Mouse (Mus musculus) stomach, embryonic 14.5 days (tissue): ENCODE measurements at regions not wholly inside any gene's neighbourhood (a gene's known extent, or its start where the extent isn't known, plus 50 kb on each side); places are given as distances from the start of the nearest gene placed in this dataset.

Source experiments
- ATAC-seq: fragments of 200-750 bp; cut with Nextera tagmentation; 2 replicates; pipeline ENCODE4 v1.8.0; 2017; ENCODE audit warnings: low read depth, moderate TSS enrichment; ENCODE audit not compliant: insufficient number of reproducible peaks, insufficient read depth, low FRiP score
- H3K27ac ChIP-seq: fragments of 300-500 bp; sonication (generic); 2 replicates; pipeline ENCODE4 v1.5.1; 2014; ENCODE audit warnings: mild to moderate bottlenecking, low read length, moderate library complexity, mixed read lengths
- H3K27me3 ChIP-seq: fragments of 300-500 bp; sonication (generic); 2 replicates; pipeline ENCODE4 v1.6.1; 2014; ENCODE audit warnings: low read length, control low read depth, mixed read lengths; ENCODE audit not compliant: control insufficient read depth, insufficient read depth
- H3K36me3 ChIP-seq: fragments of 300-500 bp; sonication (generic); 2 replicates; pipeline ENCODE4 v1.6.1; 2014; ENCODE audit warnings: mild to moderate bottlenecking, control low read depth, low read length, moderate library complexity, mixed read lengths; ENCODE audit not compliant: control insufficient read depth, insufficient read depth
- H3K4me1 ChIP-seq: fragments of 300-500 bp; sonication (generic); 2 replicates; pipeline ENCODE4 v1.6.1; 2014; ENCODE audit warnings: low read length, control low read depth, mixed read lengths; ENCODE audit not compliant: control insufficient read depth, insufficient read depth
- H3K4me2 ChIP-seq: fragments of 300-500 bp; sonication (generic); replicated peaks from 2 replicates; pipeline ENCODE4 v1.6.1; 2014; ENCODE audit warnings: low read depth, low read length, control low read depth
- H3K4me3 ChIP-seq: fragments of 300-500 bp; sonication (generic); 2 replicates; pipeline ENCODE4 v1.5.1; 2014; ENCODE audit warnings: low read depth, low read length, control low read depth
- H3K9ac ChIP-seq: fragments of 300-500 bp; sonication (generic); replicated peaks from 2 replicates; pipeline ENCODE4 v1.6.1; 2014; ENCODE audit warnings: low read depth, mild to moderate bottlenecking, control low read depth, low read length, moderate library complexity, mixed read lengths
- H3K9me3 ChIP-seq: fragments of 300-500 bp; sonication (generic); 2 replicates; pipeline ENCODE4 v1.6.1; 2016; ENCODE audit warnings: low read depth, low read length, control low read depth; ENCODE audit not compliant: control insufficient read depth
- WGBS: fragments of 180-500 bp; shearing (Covaris S2); extraction: QIAGEN DNeasy Blood & Tissue Kit; methylation state at CpG from one replicate; pipeline ENCODE4 v1.1.7; 2014; 5-methylcytosine and 5-hydroxymethylcytosine counted together

DNA sequence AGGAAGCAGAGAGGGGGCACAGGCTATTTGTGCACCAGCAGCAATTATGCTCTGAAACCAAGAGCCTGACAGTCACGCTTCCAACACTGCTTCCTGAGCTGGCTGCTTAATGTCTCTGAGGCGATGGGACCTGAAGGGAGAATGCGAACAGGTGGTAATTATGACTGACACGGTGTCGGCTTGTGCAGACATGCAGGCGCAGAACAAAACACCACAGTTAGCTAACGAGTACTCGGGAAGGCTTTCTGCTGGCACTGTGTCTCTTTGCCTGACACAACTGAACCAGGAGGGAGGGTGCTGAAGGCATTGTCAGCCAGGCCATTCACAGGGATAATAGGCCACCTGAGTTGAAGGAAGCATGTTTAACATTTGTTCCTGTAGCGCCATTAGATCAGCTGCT lies 635.6 kb upstream of the Nox3 start:
- no peaks in the 10 kb centered on the region for H3K36me3 ChIP-seq
- H3K27ac ChIP-seq: no peak overlapping the region
- H3K9me3 ChIP-seq: no peaks in the 10 kb centered on the region
- H3K4me1 ChIP-seq: no peaks in the 10 kb centered on the region
- no peak overlapping the region for H3K4me2 ChIP-seq
- H3K4me3 ChIP-seq: no peak overlapping the region
- no peak overlapping the region for H3K9ac ChIP-seq
- H3K27me3 ChIP-seq: no peaks in the 10 kb centered on the region
- ATAC-seq: no peak
- 66% methylated on average over 9 of the region's 9 CpGs for WGBS

DNA sequence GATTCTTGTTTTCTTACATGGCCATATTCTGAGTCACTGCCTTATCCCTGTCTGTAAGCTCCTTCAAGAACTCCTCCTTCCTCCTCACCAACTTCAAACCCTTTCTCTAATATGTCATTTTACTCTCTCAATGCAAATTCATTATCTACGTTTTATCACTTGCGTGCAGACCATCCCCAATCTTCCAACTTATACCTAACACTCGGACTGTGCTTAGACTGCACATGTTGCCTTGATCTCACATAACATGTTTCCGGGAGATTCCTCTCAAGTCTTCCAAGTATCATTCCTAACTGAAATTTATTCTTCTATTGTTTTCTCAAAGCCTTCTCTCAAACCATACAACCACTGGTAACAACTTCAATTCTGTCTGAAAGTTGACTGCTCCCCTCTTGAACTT lies 637.0 kb upstream of the Nox3 start:
- H3K27ac ChIP-seq: no peak overlapping the region
- no peaks in the 10 kb centered on the region for H3K4me1 ChIP-seq
- no peak overlapping the region for H3K4me3 ChIP-seq
- no peak overlapping the region for H3K9ac ChIP-seq
- WGBS: 93% methylated on average over 4 of the region's 4 CpGs
- no peak for ATAC-seq
- no peaks in the 10 kb centered on the region for H3K9me3 ChIP-seq
- H3K4me2 ChIP-seq: no peak overlapping the region
- H3K27me3 ChIP-seq: no peaks in the 10 kb centered on the region
- no peaks in the 10 kb centered on the region for H3K36me3 ChIP-seq

DNA sequence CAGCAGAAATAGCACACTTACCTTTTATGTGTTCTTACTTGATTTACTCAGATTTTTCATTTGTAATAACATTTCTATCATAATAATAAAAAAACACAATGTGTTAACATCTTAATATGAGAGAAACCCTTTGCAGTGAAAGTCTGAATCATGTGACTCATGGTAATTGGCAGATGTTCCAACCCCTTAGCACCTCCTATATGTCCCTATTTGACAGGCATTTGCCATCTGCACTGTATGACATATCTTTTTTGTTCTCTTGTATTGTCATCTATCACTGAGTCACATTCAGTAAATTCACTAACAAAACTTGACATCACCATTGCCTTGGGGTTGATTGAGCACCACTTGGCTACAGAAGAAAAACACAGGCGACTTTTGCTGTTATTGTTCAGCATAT lies 641.1 kb upstream of the Arid1b start:
- Histone ChIP-seq H3K27me3 (no peaks in the 10 kb centered on the region), H3K4me3 (no peak overlapping the region), H3K9me3 (no peaks in the 10 kb centered on the region), H3K36me3 (no peaks in the 10 kb centered on the region), H3K9ac (no peak overlapping the region), H3K27ac (no peak overlapping the region), H3K4me2 (no peak overlapping the region), H3K4me1 (no peaks in the 10 kb centered on the region)
- WGBS: 42% methylated on average over 1 of the region's 1 CpGs
- no peak for ATAC-seq

DNA sequence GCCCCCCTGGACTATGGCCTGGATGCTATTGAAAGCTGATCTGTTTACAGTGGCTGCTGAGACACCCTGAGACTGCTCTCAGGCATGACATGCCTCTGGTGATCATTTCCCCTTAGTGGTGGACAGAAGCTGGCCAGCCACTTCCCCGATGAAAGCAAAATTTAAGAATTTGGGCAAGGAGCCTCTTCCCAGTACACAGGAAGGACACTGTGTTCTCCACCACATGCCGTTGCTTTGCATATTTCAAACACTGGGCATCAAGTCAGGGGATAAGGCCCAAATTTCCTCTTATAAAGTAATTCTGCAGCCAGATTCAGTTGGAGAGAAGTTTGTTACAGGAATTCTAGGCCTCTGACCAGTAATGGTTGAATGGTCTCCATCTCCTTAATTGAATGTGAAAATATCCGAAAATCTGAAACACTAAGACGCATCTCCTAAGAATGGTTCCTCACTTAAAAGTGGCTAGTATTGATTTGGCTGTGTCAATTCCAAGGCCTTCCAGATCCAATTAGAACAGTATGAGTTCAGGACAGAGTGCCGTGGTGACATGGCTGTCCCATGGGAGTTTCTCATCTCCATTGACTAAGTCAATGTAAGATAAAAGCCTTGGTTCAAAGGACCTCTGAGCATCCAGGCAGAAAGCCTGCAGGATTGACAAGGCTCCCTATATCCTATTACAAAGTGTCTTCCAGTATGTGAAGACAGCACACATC lies 638.5 kb upstream of the Arid1b start:
- 90% methylated on average over 5 of the region's 5 CpGs for WGBS
- no peak overlapping the region for H3K27ac ChIP-seq
- H3K36me3 ChIP-seq: no peaks in the 10 kb centered on the region
- ATAC-seq: no peak
- no peaks in the 10 kb centered on the region for H3K4me1 ChIP-seq
- no peak overlapping the region for H3K4me3 ChIP-seq
- H3K9me3 ChIP-seq: no peaks in the 10 kb centered on the region
- no peaks in the 10 kb centered on the region for H3K27me3 ChIP-seq
- H3K9ac ChIP-seq: no peak overlapping the region
- H3K4me2 ChIP-seq: no peak overlapping the region

DNA sequence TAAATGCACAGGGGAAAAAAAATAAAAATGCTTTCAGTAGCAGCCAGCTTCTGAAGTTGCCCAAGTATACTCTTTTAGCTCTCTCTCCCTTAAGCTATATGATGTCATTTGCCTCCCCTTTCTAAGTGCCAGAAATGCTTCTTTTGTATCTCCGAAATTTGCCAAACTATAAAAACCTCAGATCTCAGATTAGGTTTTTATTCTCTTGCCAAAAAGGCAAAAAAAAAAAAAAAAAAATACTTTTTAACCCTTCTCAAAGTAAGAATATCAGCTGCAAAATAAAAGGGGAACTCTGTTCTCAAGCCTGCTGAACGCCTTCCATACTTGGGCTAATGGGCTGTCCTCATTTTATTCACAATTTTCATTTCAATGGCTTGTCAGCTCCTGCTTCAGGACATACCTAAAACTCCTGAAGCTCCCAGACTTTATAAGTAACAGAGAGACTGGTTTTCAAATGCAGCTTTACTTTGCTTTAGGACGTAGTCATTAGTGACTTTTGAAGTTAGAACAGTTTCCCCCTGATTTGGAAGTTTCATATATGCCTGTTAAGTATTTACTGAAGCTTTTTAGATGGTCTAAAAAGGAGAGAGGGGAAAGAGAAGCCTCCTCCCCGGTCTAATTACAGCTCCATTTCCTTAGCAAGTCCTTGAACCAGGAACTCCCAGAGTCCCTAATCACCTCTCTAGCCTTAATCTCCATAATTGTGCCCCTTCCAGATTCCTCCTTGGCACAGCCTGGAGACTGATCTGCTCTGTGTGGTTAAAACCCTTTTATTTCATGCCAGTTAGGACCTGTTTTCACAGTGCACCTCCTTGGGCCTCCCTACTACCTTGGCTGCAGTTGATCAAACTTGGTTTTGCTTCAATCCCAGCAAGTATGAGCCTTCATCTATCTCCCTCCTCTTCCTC lies 633.5 kb upstream of the Arid1b start:
- Histone ChIP-seq H3K27ac (no peak overlapping the region), H3K27me3 (no peaks in the 10 kb centered on the region), H3K36me3 (no peaks in the 10 kb centered on the region), H3K9me3 (no peaks in the 10 kb centered on the region), H3K9ac (no peak overlapping the region), H3K4me3 (no peak overlapping the region), H3K4me2 (no peak overlapping the region), H3K4me1 (no peaks in the 10 kb centered on the region)
- ATAC-seq: no peak
- WGBS: 74% methylated on average over 4 of the region's 4 CpGs

DNA sequence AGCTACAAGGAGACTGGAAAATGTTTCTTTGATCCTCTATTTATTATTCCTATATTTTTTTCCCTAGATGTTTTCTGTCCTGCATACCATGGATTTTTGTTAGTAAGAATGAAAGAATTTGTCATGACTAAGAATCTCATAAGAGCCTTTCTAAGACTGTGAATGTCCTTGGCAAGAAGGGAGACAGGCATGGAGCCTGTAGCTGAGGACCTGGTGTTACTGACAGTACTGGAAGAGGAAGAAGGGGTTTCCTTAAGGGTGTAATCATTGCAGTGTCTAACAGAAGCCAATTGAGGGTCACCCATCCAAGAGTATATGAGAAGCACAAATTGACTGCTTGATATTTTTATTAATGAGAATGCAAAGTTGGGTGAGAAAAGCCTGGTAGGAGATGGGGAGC lies 628.3 kb upstream of the Arid1b start:
- H3K4me2 ChIP-seq: no peak overlapping the region
- no peak for ATAC-seq
- H3K36me3 ChIP-seq: no peaks in the 10 kb centered on the region
- H3K9me3 ChIP-seq: no peaks in the 10 kb centered on the region
- no peak overlapping the region for H3K4me3 ChIP-seq
- no peak overlapping the region for H3K9ac ChIP-seq
- H3K4me1 ChIP-seq: no peaks in the 10 kb centered on the region
- no peaks in the 10 kb centered on the region for H3K27me3 ChIP-seq
- H3K27ac ChIP-seq: no peak overlapping the region

GRCm38 (mm10) chr17:4380449-4380848 lies 613.7 kb upstream of the Arid1b start:
- Histone ChIP-seq H3K4me3 (no peak overlapping the region), H3K27me3 (no peaks in the 10 kb centered on the region), H3K4me2 (no peak overlapping the region), H3K9ac (no peak overlapping the region), H3K36me3 (no peaks in the 10 kb centered on the region), H3K9me3 (no peaks in the 10 kb centered on the region), H3K4me1 (0 out of 2 replicates have a peak, but pooled peaks cover 3% of the 10 kb centered on the region), H3K27ac (no peak overlapping the region)
- no peak for ATAC-seq
- WGBS: 96% methylated on average over 1 of the region's 1 CpGs

DNA sequence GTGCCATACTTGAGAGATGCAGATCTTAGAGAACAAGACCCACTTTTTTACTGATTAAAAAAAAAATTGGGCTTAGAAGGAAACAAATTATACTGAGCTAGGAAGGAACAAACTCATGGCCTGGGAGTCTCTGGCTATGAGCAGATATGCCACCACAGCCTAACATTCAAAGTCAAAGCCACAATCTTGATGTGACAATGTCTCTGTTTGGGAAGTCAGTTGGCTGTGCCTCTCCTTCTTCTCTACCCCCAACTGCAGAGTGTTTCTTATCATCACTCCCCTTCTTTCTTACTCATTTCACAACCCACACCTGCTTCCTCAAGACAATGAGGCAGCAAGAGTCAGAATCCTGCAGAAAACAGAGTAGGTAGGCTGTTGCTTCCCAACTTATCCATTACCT lies 613.3 kb upstream of the Arid1b start:
- no peaks in the 10 kb centered on the region for H3K36me3 ChIP-seq
- 0 out of 2 replicates have a peak, but pooled peaks cover 3% of the 10 kb centered on the region for H3K4me1 ChIP-seq
- no peak overlapping the region for H3K4me3 ChIP-seq
- ATAC-seq: no peak
- H3K27me3 ChIP-seq: no peaks in the 10 kb centered on the region
- no peak overlapping the region for H3K9ac ChIP-seq
- no peaks in the 10 kb centered on the region for H3K9me3 ChIP-seq
- H3K27ac ChIP-seq: no peak overlapping the region
- H3K4me2 ChIP-seq: no peak overlapping the region
